Mouse (Mus musculus): ENCODE results near the gene Exoc6.
"Not testable (repeated sequence)": the region's sequence is repeated elsewhere in the genome, so short reads cannot be mapped to it uniquely, and the experiment has no call there.

The Exoc6 gene

GRCm38 (mm10) chr19:37537717-37538116 lies 12.5 kb upstream of the Exoc6 start:
- no peak for DNase-seq (ENCODE audit: low spot score in 2 of 2)

DNA sequence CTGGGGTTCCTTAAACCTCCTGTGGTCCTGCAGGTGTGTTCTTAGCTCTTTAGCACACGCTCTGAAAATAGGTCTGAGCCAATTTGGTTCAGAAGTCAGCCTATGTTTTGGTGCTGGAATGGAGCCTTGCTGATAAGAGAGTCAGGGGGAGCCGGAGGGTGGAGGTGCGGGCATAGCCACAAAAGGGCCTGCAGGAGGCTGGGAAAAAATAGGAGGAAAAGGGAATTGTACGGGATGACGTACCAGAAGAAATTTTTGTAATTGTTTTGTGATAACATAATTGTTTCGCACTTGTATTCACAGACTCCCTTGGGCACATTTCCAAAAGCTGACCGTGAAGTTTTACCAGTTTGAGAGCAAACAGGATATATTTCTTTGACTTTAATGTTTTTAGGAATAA lies 10.0 kb upstream of the Exoc6 start:
- DNase-seq (ENCODE audit: low spot score in 2 of 2) = no peak

DNA sequence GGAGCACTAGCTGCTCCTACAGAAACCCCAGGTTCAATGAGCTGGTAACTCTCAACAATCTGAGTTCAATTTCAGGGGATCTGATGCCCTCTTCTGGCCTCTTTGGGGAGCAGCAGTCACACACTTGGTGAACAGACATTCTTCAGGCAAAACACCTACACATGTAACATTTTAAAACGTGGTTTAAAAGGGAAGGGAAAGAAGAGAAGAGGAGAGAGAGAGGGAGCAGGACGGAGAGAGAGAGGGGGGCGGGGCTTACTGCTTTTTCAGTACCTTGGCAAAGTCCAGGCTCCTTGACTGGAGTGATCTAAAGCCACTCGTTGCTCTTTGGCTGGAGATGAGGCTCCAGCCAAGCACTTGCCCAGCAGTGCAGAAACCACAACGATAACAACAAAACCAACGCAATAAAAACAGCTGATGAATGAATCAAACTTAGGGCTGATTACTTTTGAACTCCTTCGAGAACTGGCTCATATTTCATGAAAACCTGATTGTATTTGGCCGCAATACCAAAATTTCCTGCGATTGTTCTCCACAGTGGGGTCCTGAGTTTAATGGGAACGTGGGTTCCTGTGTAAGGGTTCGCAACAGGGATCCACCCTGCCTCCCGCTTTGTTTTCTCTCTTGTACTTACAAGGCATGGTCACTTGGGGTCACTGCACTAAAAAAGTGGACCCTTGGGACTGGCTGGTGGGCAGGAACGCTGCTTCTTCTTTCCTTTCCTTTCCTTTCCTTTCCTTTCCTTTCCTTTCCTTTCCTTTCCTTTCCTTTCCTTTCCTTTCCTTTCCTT lies 6.5 kb upstream of the Exoc6 start:
- DNase-seq (ENCODE audit: low spot score in 2 of 2) = peak in 1 of 2 experiments; percentile 59

GRCm38 (mm10) chr19:37544476-37544875 lies 5.7 kb upstream of the Exoc6 start:
- DNase-seq (ENCODE audit: low spot score in 2 of 2) = no peak

- no peak for DNase-seq (ENCODE audit: low spot score in 2 of 2)
Observed at GRCm38 (mm10) chr19:37545231-37545630, 5.0 kb upstream of the Exoc6 start.

GRCm38 (mm10) chr19:37545725-37546124 lies 4.5 kb upstream of the Exoc6 start:
- DNase-seq (ENCODE audit: low spot score in 2 of 2) = no peak

GRCm38 (mm10) chr19:37546776-37547175 lies 3.4 kb upstream of the Exoc6 start:
- DNase-seq (ENCODE audit: low spot score in 2 of 2) = no peak

- no peak for DNase-seq (ENCODE audit: low spot score in 2 of 2)
Observed at GRCm38 (mm10) chr19:37551040-37551566, 885 bp downstream of the Exoc6 start.

DNA sequence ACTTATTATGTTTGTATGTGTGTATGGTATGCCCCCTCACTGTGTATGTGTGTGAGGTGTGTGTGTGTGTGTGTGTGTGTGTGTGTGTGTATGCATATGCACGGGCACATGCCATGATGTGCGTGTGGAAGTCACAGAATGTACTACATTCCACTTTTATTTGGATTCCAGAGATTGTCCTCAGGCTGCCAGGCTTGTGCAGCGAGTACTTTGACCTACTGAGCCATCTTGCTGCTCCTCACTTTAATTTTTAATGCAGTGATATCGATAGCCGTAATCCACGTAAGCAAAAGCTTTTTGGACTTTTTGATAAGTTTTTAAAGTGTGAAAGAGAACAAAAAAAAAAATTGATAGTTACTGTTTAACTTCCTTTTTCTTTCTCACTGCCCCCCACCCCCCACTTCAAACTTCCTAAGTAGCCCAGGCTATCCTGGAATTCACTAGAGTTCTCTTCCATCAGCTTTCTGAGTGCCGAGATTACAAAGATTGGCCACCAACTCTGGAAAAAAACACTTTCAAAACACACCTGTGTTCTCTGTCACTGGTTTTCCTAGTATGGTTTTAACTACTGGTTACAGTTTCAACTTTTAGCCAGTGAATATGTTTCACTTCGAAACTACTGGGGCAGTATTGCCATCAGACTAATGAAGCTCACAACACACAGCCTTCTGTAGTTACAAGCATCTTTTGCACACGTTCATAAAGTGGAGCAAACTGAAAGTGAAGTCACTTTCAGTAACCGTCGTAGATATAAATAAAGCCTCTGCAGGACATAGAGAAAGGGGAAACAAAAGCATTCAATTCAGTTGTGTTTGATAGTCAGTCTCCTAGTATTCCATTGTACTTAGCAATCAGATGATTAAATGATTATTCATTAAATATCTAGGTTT lies 3.4 kb downstream of the Exoc6 start:
- no peak for DNase-seq (ENCODE audit: low spot score in 2 of 2)

DNA sequence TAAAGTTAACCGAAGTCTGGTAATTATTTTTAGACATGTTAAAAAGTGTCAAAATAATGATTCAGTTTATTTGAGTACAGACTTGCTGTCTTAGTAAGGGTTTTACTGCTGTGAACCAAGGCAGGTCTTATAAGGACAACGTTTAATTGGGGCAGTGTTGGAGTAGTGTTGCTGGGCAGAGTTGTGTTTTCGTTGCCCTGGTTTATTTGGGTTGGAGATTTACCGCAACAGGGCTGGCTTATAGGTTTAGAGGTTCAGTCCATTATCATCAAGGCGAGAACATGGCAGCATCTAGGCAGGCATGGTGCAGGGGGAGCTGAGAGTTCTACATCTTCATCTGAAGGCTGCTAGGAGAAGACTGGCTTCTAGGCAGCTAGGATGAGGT lies 4.0 kb downstream of the Exoc6 start:
- not testable (repeated sequence) for DNase-seq (ENCODE audit: low spot score in 2 of 2)

GRCm38 (mm10) chr19:37555863-37556566 lies 5.8 kb downstream of the Exoc6 start:
- peak in 1 of 2 experiments; percentile 14 for DNase-seq (ENCODE audit: low spot score in 2 of 2)

- DNase-seq (ENCODE audit: low spot score in 2 of 2) = no peak
Observed at GRCm38 (mm10) chr19:37557898-37558297, 7.7 kb downstream of the Exoc6 start.

DNA sequence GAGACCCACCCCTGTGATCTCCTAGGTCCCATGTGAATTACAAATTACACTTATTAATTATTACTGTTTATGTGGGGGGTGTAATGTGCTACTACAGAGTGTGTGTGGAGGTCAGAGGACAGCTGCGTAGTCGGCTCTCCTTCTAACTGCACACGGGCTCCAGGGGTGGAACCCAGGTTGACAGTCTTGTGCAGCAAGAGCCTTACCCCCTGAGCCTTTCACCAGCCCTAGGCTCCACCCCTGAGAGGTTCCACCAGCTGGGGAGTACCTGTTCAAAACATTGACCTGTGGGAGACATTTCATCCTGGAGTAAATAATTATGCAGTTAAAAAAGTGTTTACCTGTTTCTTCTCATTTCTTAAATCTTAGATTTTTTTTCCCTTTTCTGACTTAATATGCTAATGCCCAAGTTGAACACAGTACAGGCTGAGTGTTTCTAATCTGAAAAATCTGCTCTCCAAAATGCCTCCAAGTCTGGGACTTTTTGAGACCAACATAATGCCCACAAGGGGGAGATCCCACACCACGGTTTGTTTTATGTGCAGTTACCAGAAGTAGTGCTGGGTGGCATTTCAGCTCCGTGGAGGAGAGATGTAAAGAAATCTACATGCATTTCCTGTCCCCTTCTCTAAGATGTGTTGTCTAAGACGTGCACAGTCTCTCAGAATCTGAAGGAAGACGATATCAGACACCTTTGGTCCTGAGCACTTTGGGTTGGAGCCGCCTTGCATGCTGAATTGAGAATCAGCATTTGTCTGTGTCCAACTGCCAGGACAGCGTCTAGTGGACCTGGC lies 9.3 kb downstream of the Exoc6 start:
- peak; percentile 38 to 58 for DNase-seq (ENCODE audit: low spot score in 2 of 2)

GRCm38 (mm10) chr19:37560080-37560427 lies 9.8 kb downstream of the Exoc6 start:
- no peak for DNase-seq (ENCODE audit: low spot score in 2 of 2)

DNA sequence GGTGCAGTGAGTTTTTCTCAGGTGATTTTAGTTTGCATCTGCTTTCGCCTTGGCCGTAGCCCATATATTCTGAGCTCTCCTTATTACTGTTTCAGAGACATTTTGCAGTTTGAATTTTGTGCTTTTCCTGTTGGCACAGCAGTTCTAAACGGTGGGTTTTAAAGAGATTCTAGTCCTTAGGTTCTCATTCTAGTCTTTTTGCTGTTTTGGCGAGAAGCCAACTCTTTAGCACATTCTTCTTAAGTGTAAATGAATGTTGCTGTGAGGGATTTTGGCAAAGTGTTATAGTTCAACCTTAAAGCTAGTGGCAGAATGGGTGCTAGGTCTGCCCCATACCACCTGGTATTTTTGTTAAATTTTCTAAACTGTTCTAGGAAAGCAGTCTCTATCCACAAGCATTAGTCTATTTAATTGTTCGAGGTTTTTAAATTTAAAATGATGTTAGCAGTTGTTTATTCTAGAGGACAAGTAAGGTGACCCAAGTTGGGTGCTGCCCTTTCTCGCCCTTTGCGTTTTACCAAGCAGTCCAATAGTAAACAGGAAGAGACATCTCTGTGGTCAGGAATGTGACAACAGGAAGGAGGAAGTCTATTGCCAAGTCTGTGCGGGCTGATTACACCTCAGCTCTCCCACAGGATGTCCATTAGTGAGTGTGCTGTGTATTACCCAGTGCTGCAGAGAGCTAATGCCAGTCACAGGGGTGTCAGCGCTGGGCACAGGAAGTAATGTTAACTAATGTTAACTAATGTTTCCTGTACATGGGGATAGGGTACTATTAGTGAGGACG lies 11.1 kb downstream of the Exoc6 start:
- peak in 1 of 2 experiments; percentile 18 for DNase-seq (ENCODE audit: low spot score in 2 of 2)

GRCm38 (mm10) chr19:37563763-37564162 lies 13.5 kb downstream of the Exoc6 start:
- DNase-seq (ENCODE audit: low spot score in 2 of 2) = peak; percentile 22 to 69

DNA sequence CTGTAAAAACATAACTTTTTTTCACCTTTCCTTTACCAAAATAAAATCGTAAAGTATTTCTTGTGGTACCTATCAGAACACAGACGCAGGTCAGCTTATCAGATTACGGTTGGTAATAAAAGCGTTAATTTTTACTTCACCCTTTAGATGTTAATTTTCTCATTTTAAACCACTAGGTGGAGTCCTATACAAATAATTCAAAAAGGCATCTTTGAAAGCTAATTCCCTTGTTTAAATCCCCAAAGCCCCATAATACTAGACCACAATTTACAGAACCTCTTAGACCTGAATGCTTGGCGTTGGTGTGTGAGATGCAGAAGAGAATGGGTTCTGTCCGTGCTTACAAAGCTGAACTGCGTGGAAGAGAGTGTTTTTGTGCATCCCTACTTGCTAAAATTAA lies 15.6 kb downstream of the Exoc6 start:
- DNase-seq (ENCODE audit: low spot score in 2 of 2) = no peak

DNA sequence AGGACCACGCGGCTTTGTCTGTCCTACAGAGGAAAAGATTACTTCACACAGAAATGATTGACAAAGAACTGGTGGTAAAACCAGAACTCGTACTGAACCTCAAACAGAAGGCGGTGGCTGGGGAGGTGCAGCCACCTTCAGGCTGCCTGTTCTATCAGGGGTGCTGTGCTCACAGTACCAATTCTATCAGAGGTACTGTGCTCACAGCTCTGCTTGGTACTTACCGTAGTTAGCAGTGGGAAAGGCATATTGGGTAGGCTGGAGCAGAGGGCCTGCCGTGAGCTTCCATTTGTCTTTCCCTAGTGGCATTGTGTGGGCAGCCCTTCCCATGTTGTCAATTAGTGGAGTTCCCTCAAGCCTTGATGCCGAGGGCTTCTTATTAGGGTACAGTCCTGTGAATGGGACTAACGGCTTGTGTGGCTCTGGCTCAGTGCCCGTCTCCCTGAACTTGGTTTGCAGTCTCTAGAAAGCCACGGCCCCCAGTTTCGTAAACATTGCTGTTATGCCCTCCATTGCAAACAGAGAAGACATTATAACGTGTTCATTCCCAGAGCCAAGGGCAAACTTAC lies 19.1 kb downstream of the Exoc6 start:
- no peak for DNase-seq (ENCODE audit: low spot score in 2 of 2)

DNA sequence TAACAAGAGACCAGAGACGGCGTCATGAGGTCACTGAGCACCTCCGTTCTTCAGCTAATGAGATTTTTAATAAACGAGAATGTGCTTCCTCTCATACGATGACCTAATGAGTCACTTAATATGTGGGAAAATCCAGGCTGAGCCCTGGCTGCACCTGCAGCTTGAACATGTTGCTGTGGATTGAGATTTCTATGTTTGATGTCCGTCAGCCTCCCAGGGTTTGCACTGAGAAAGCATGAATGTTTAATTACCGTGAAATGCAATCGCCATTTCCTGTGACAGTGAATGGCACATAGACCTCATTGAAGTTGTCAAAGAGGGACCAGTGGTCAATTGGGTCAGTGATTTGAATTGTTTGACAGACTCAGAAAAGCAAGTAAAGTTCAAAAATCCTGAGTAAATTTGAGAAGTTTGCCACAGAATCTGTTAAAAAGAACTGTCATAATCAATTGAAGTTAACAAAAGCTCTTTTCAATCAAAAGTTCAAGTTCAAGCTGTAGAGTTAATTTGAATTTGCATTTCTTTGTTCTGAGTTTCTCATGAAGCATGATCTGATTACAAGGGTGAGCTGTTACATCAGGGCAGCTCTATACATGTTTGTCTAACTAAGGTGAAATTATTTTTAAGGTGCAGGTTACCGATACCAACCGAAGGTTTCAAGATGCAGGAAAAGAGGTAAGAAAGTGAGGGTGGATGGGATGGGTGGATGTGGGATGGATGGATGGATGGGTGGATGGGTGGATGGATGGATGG lies 20.9 kb downstream of the Exoc6 start:
- no peak for DNase-seq (ENCODE audit: low spot score in 2 of 2)
